Mouse (Mus musculus) thymus, adult 2 months (tissue): ENCODE measurements around the gene Irs2.

Experiments
- CTCF ChIP-seq: fragments of 200-500 bp; IDR thresholded peaks from 2 replicates; pipeline ENCODE4 v1.5.1; 2012; ENCODE audit warnings: mild to moderate bottlenecking, control low read depth, low read length, moderate library complexity, borderline replicate concordance; ENCODE audit not compliant: control insufficient read depth, poor library complexity, insufficient read depth; ENCODE audit errors: extremely low read depth
- POLR2A ChIP-seq: fragments of 200-500 bp; IDR thresholded peaks from 2 replicates; pipeline ENCODE4 v1.6.1; 2012; ENCODE audit warnings: mild to moderate bottlenecking, low read length, control low read depth, moderate library complexity; ENCODE audit not compliant: control insufficient read depth, poor library complexity, insufficient read depth; ENCODE audit errors: extremely low read depth

GRCm38 (mm10) chr8:11047812-11048211, 39.6 kb upstream of the Irs2 start:
- no peak for TF ChIP-seq CTCF
- no peak for TF ChIP-seq POLR2A
